Mouse (Mus musculus) neutrophil, adult 65 days (primary cell): Measurements from ENCODE around the gene Olfr356. TPM values are rescaled to one million over a fixed set of nuclear protein-coding genes. Genes with fewer than 3 reads are reported as not detected.

Experiments used
- total RNA-seq: library from RNA; stranded (reverse); gene quantifications from 2 replicates; pipeline ENCODE4 v1.2.4, GENCODE M21; 2023

The Olfr356 gene
- not detected in 2 replicates for total RNA-seq

DNA sequence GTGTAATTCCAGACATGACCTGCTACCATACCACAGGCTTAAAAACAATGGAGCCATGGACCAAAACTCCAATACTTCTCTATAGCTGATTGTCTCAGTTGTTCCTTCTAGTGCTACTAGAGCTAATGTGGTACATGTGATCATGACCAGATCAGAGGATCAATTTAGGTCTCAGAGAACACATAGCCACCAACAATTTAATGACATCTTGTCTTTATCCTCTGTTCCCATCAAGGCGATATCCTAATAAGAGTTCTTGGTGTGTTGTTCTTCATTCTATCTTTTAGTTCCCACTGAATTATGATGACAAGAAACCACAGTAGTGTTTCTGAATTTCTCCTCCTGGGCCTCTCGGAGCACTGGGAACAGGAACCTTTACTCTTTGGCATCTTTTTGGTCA lies at the start of gene Olfr356:
Gene Olfr356 (plus strand): TSS at position 301 of the 400 bp plus-strand sequence.

DNA sequence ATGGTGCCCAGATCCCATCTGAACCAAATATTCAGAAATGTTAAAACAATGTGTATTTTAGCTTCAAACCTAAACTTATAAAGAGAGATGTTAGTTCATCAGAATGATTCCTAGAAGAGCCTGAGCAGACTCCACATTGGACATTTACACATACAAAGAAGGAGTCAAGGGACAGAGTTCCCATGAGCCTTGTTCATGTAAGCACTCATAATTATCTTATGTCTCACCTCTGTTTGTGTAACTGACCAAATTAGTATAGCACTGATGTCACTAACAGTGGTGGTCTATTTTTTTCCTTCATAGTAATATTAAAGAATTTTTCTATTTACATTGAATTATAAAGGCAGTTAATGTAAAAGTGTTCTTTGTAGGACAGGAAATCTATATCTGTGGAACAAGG lies 44.1 kb upstream of the Olfr356 start, which contains the start of gene Olfr353:
Gene Olfr353 (minus strand): TSS at position 101 of the 400 bp plus-strand sequence.

DNA sequence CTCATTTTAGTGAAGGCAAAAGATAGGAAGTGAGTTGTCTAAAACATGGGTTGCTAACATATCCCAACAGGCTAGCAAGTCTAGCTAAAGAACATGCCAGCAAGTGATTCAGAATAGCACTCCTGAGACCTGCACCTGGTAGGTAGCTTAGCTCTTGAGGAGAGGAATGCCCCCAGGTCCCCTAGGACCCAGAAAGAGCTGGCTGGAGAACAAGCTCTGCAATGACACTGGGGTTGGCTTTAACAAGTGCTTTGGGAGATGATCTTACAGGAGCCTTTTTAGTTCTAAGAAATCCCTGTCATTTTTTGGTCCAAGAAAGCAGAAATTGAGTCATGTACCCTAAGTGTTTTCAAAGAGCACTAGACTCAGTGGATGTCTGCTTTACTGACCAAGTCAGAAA lies 31.5 kb upstream of the Olfr356 start, which contains the start of gene Olfr354:
Gene Olfr354 (plus strand): TSS at position 301 of the 400 bp plus-strand sequence.

DNA sequence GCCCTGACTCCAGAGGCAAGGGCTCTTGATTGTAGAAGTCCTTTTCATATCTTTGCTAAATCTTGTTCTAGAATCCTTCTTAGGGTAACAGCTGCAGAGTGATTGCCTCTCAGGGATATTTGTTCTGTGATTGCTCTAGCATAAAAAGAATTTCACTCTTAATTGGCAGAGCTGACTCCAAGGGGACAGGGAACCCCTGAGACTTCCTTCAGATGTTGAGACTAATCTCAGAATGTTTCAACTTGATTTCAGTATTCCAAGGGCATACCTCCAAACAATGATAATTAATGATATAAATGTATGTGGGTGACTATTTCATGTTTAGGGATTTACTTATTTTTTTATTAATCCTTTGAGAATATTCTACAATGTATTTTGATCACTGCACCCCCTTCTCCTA lies 8.1 kb upstream of the Olfr356 start, which contains the start of gene Olfr355:
Gene Olfr355 (minus strand): TSS at position 101 of the 400 bp plus-strand sequence.

Other genes with a start within 250 kb of the Olfr356 start
- gene Olfr347, start 205.2 kb upstream of the Olfr356 start, total RNA-seq, result not detected in 2 replicates
- not detected in 2 replicates for gene Olfr348, start 152.8 kb upstream of the Olfr356 start, total RNA-seq
- gene Olfr50, start 146.6 kb upstream of the Olfr356 start, total RNA-seq, result not detected in 2 replicates
- not detected in 2 replicates for gene Olfr3, start 120.1 kb upstream of the Olfr356 start, total RNA-seq
- not detected in 2 replicates for gene Olfr350, start 90.8 kb upstream of the Olfr356 start, total RNA-seq
- 0.22 TPM in 1 of 2 replicates, not detected in the other for gene Olfr351, start 74.5 kb upstream of the Olfr356 start, total RNA-seq
- not detected in 2 replicates for gene Olfr352, start 68.7 kb upstream of the Olfr356 start, total RNA-seq
- gene Olfr353, start 44.2 kb upstream of the Olfr356 start, total RNA-seq, result not detected in 2 replicates
- gene Olfr354, start 31.4 kb upstream of the Olfr356 start, total RNA-seq, result not detected in 2 replicates
- gene Olfr355, start 8.2 kb upstream of the Olfr356 start, total RNA-seq, result not detected in 2 replicates
- not detected in 2 replicates for gene Olfr357, start 56.7 kb downstream of the Olfr356 start, total RNA-seq
- not detected in 2 replicates for gene Olfr358, start 72.2 kb downstream of the Olfr356 start, total RNA-seq
- not detected in 2 replicates for gene Olfr360, start 128.6 kb downstream of the Olfr356 start, total RNA-seq
- not detected in 2 replicates for gene Olfr361, start 152.2 kb downstream of the Olfr356 start, total RNA-seq
- gene Olfr362, start 180.8 kb downstream of the Olfr356 start, total RNA-seq, result not detected in 2 replicates
- not detected in 2 replicates for gene Olfr364-ps1, start 202.2 kb downstream of the Olfr356 start, total RNA-seq